Mouse (Mus musculus): ENCODE data around the gene Ttc21b.

GRCm38 (mm10) chr2:66165025-66165424 lies 91.4 kb downstream of the Ttc21b start:
- TF ChIP-seq CTCF (IDR thresholded peaks at IDR 0.05; ENCODE audit: borderline replicate concordance, control insufficient read depth, extremely low read depth, insufficient read depth, low read length, poor library complexity) (no peak), POLR2A (IDR thresholded peaks at IDR 0.05; ENCODE audit: control insufficient read depth, extremely low read depth, insufficient read depth, low read length, poor library complexity) (no peak)

All from thymus, adult 2 months (tissue).